Mouse (Mus musculus): Measurements from ENCODE around the gene Tnr.

The Tnr gene

GRCm38 (mm10) chr1:159716301-159716700 is 192.7 kb downstream of the Tnr start:
- no peak for DNase-seq (ENCODE audit: low read depth, low spot score)

GRCm38 (mm10) chr1:159717016-159717415 is 193.4 kb downstream of the Tnr start:
- DNase-seq (ENCODE audit: low read depth, low spot score): peak; percentile 94

GRCm38 (mm10) chr1:159723733-159724132 is 200.2 kb downstream of the Tnr start:
- DNase-seq (ENCODE audit: low read depth, low spot score): no peak

- DNase-seq (ENCODE audit: low read depth, low spot score): no peak
These were observed 205.7 kb downstream of the Tnr start for GRCm38 (mm10) chr1:159729270-159729669.

- DNase-seq (ENCODE audit: low read depth, low spot score): no peak
These were observed 207.3 kb downstream of the Tnr start for GRCm38 (mm10) chr1:159730826-159731225.

GRCm38 (mm10) chr1:159735099-159735498 is 211.5 kb downstream of the Tnr start:
- DNase-seq (ENCODE audit: low read depth, low spot score): no peak

- peak; percentile 80 for DNase-seq (ENCODE audit: low read depth, low spot score)
These were observed 215.9 kb downstream of the Tnr start for GRCm38 (mm10) chr1:159739478-159739877.

GRCm38 (mm10) chr1:159741237-159742002 is 217.9 kb downstream of the Tnr start:
- no peak for DNase-seq (ENCODE audit: low read depth, low spot score)

GRCm38 (mm10) chr1:159742003-159742274 is 218.4 kb downstream of the Tnr start:
- no peak for DNase-seq (ENCODE audit: low read depth, low spot score)

- no peak for DNase-seq (ENCODE audit: low read depth, low spot score)
These were observed 220.2 kb downstream of the Tnr start for GRCm38 (mm10) chr1:159743744-159744253.

GRCm38 (mm10) chr1:159745311-159745710 is 221.7 kb downstream of the Tnr start:
- no peak for DNase-seq (ENCODE audit: low read depth, low spot score)

- DNase-seq (ENCODE audit: low read depth, low spot score): no peak
These were observed 224.4 kb downstream of the Tnr start for GRCm38 (mm10) chr1:159747969-159748368.

GRCm38 (mm10) chr1:159750411-159750810 is 226.8 kb downstream of the Tnr start:
- DNase-seq (ENCODE audit: low read depth, low spot score): no peak

GRCm38 (mm10) chr1:159750876-159751275 is 227.3 kb downstream of the Tnr start:
- no peak for DNase-seq (ENCODE audit: low read depth, low spot score)

- DNase-seq (ENCODE audit: low read depth, low spot score): peak; percentile 59
These were observed 237.4 kb downstream of the Tnr start for GRCm38 (mm10) chr1:159760970-159761369.

- no peak for DNase-seq (ENCODE audit: low read depth, low spot score)
These were observed 240.3 kb downstream of the Tnr start for GRCm38 (mm10) chr1:159763901-159764300.

- DNase-seq (ENCODE audit: low read depth, low spot score): no peak
These were observed 241.3 kb downstream of the Tnr start for GRCm38 (mm10) chr1:159764897-159765296.

- no peak for DNase-seq (ENCODE audit: low read depth, low spot score)
These were observed 246.4 kb downstream of the Tnr start for GRCm38 (mm10) chr1:159769948-159770347.

GRCm38 (mm10) chr1:159773671-159774070 is 250.1 kb downstream of the Tnr start:
- peak; percentile 73 for DNase-seq (ENCODE audit: low read depth, low spot score)

- no peak for DNase-seq (ENCODE audit: low read depth, low spot score)
These were observed 251.6 kb downstream of the Tnr start for GRCm38 (mm10) chr1:159775168-159775567.

GRCm38 (mm10) chr1:159777107-159777506 is 253.5 kb downstream of the Tnr start:
- no peak for DNase-seq (ENCODE audit: low read depth, low spot score)

- no peak for DNase-seq (ENCODE audit: low read depth, low spot score)
These were observed 255.9 kb downstream of the Tnr start for GRCm38 (mm10) chr1:159779424-159779823.

- DNase-seq (ENCODE audit: low read depth, low spot score): no peak
These were observed 260.3 kb downstream of the Tnr start for GRCm38 (mm10) chr1:159783842-159784241.

GRCm38 (mm10) chr1:159788312-159788711 is 264.7 kb downstream of the Tnr start:
- peak; percentile 85 for DNase-seq (ENCODE audit: low read depth, low spot score)
